Mouse (Mus musculus): ENCODE measurements at regions not wholly inside any gene's neighbourhood (a gene's known extent, or its start where the extent isn't known, plus 50 kb on each side); places are given as distances from the start of the nearest gene placed in this dataset.

DNA sequence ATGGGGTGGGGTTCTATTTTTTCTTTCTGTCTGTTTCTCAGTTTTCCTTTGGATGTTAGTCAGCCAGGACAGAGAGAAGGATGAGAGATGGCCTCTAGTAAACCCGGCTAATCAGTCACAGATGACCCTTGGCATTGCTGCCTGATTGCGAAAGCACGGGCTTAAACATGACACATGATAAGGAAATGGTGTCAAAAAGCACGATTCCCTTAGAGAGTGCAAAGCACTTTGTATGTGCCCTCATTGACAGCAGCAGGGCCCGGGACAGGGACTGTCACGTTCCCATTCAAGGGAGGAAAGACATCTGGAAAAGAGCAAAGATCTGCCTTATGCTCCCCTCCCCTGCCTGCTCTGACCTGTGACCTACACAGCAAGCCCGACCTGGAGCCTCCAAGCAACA, 234.1 kb downstream of the Foxo1 start:
- no peak for ATAC-seq (ENCODE audit: insufficient number of reproducible peaks, insufficient read depth, low FRiP score, low TSS enrichment, low read depth)
- no peak overlapping the region for H3K4me3 ChIP-seq (replicated peaks)

DNA sequence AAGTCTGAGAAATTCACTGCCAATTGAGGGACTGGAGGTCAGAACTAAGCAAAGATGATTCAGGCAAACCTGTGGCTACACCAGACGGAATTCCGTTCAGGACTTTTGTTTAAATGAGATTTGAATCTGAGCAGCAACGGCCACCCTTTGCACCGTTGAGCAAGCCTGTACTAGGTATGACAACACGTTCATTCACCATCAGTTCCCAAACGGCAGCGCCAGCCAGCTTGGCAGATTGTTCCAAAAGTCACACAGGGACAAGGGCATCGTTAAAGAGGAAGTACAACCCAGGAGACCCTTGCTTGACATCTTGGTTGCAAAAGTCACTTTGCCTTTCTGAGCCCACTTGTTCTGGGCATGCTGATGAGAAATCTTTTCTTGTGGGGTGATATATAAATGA, 233.5 kb downstream of the Foxo1 start:
- 90% methylated on average over 8 of the region's 8 CpGs for WGBS

More for the DNA sequence above, 234.1 kb downstream of the Foxo1 start:
- no peaks in the 10 kb centered on the region for H3K4me1 ChIP-seq (replicated peaks)
- no peak overlapping the region for H3K27ac ChIP-seq
- H3K9ac ChIP-seq (replicated peaks), result no peak overlapping the region
- no peaks in the 10 kb centered on the region for H3K9me3 ChIP-seq
- H3K36me3 ChIP-seq, result no peaks in the 10 kb centered on the region
- 20% methylated on average over 7 of the region's 7 CpGs for WGBS
- no peak overlapping the region for H3K4me2 ChIP-seq
- no peaks in the 10 kb centered on the region for H3K27me3 ChIP-seq

DNA sequence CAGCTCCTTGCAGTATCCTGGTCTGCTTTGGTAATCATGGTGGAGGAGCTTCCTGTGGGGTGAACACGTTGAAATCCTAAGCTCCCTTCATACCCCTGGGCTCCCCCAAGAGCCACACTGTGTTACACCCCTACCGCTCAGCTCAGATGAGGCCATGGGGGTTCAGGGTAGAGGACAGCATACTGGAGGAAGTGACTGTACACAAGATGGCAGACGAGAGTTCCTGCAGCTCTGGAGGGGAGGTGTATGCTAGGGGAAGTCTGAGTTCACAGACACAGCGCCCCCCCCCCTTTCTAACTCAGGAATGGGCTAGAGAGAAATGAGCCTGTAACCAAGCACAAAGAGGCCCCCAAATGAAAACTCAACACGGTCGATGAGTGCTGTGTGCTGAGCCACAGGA, 231.9 kb downstream of the Foxo1 start:
- no peaks in the 10 kb centered on the region for H3K36me3 ChIP-seq
- 82% methylated on average over 6 of the region's 6 CpGs for WGBS
- H3K4me3 ChIP-seq (replicated peaks), result no peak overlapping the region
- no peak overlapping the region for H3K9ac ChIP-seq (replicated peaks)
- H3K9me3 ChIP-seq, result no peaks in the 10 kb centered on the region
- H3K27me3 ChIP-seq, result no peaks in the 10 kb centered on the region
- no peaks in the 10 kb centered on the region for H3K4me1 ChIP-seq (replicated peaks)
- no peak for ATAC-seq (ENCODE audit: insufficient number of reproducible peaks, insufficient read depth, low FRiP score, low TSS enrichment, low read depth)
- H3K4me2 ChIP-seq, result no peak overlapping the region
- H3K27ac ChIP-seq, result no peak overlapping the region

More for the DNA sequence above, 233.5 kb downstream of the Foxo1 start:
- H3K36me3 ChIP-seq, result no peaks in the 10 kb centered on the region
- H3K4me3 ChIP-seq (replicated peaks), result no peak overlapping the region
- no peaks in the 10 kb centered on the region for H3K4me1 ChIP-seq (replicated peaks)
- no peak for ATAC-seq (ENCODE audit: insufficient number of reproducible peaks, insufficient read depth, low FRiP score, low TSS enrichment, low read depth)
- no peaks in the 10 kb centered on the region for H3K9me3 ChIP-seq
- no peak overlapping the region for H3K9ac ChIP-seq (replicated peaks)
- H3K4me2 ChIP-seq, result no peak overlapping the region
- H3K27ac ChIP-seq, result no peak overlapping the region
- H3K27me3 ChIP-seq, result no peaks in the 10 kb centered on the region

DNA sequence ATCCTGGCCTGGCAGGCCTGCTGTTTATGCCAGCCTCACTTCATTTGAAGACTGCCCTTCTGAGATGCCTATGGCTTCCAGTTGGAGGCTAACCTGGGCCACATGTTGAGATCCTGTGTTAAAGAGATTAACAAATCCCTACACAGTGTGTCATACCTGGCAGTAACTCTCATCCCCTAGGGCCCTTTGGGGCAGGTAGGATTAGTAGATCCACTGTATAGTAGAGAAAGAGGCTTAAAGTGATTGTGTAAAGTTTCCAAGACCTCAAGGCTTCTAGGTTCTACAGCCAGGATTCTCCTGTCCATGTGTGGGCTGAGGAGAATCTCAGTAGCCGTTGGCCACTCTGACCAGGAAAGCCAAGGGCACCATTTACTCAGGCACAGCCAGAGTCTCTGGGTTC, 231.4 kb downstream of the Foxo1 start:
- no peak overlapping the region for H3K9ac ChIP-seq (replicated peaks)

DNA sequence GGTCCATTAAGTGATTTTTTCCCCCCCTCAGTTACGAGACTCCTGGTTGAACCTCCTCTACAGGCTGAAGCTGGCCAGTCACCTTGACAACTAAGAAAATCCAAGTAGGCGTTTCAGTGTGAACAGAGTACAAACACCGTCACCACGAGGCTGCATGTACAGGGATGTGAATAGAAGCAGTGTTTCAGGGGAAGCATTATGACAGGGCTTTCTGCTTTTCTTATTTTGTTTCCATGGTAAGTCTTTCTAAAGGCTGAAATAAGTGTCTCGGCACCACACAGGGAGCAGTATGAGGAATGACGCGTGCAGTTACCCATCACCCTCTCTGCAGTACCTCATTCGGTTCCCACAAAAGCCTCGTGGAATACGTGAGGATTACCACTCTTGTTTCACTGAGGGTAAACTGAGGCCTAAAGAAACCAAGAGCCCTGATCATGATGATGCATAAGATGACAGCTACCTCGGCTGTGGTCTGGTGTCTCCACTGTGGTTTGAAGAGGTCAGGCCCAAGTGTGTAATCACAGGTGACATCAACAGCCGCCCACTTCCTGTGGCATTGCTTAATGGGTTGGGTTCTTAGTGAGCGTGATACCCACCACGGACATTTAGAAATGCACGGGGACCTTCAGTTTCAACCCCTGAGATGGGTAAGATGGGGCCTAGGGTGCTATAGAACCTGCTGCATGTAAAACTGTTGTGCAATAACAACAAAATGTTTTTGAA, 230.5 kb downstream of the Foxo1 start:
- no peaks in the 10 kb centered on the region for H3K36me3 ChIP-seq
- no peaks in the 10 kb centered on the region for H3K9me3 ChIP-seq
- WGBS, result 87% methylated on average over 15 of the region's 15 CpGs
- H3K4me1 ChIP-seq (replicated peaks), result no peaks in the 10 kb centered on the region
- no peak overlapping the region for H3K27ac ChIP-seq
- no peak overlapping the region for H3K4me2 ChIP-seq
- H3K27me3 ChIP-seq, result no peaks in the 10 kb centered on the region
- no peak overlapping the region for H3K4me3 ChIP-seq (replicated peaks)
- H3K9ac ChIP-seq (replicated peaks), result no peak overlapping the region
- ATAC-seq (ENCODE audit: insufficient number of reproducible peaks, insufficient read depth, low FRiP score, low TSS enrichment, low read depth), result no peak

More for the DNA sequence above, 231.4 kb downstream of the Foxo1 start:
- ATAC-seq (ENCODE audit: insufficient number of reproducible peaks, insufficient read depth, low FRiP score, low TSS enrichment, low read depth), result no peak
- Histone ChIP-seq H3K4me3 (replicated peaks) (no peak overlapping the region), H3K27me3 (no peaks in the 10 kb centered on the region), H3K9me3 (no peaks in the 10 kb centered on the region), H3K36me3 (no peaks in the 10 kb centered on the region), H3K4me2 (no peak overlapping the region), H3K4me1 (replicated peaks) (no peaks in the 10 kb centered on the region), H3K27ac (no peak overlapping the region)
- 93% methylated on average over 1 of the region's 1 CpGs for WGBS

DNA sequence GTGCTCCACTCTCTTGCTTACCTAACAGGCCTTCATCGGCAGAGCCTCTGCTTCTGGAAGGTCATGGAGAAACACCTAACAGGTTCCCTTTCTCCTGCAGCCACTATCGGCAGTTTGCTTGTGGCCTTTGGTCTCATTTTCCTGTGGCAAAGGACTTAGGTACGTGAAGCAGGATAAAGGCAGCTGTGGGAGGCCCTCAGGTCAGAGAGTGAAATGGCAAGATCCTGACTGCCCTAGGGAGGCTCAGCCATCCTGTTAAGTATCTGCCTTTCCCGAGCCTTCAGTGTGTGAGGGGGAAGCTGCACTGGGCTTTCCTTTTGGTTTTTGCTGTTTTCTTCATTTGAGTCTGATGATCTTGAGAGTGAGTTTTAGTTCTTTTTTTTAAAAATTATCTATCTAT, 228.8 kb downstream of the Foxo1 start:
- H3K4me2 ChIP-seq, result no peak overlapping the region
- H3K9me3 ChIP-seq, result no peaks in the 10 kb centered on the region
- H3K4me1 ChIP-seq (replicated peaks), result no peaks in the 10 kb centered on the region
- H3K27me3 ChIP-seq, result no peaks in the 10 kb centered on the region
- ATAC-seq (ENCODE audit: insufficient number of reproducible peaks, insufficient read depth, low FRiP score, low TSS enrichment, low read depth), result no peak
- H3K9ac ChIP-seq (replicated peaks), result no peak overlapping the region
- no peaks in the 10 kb centered on the region for H3K36me3 ChIP-seq
- H3K4me3 ChIP-seq (replicated peaks), result no peak overlapping the region
- WGBS, result 75% methylated on average over 4 of the region's 4 CpGs
- no peak overlapping the region for H3K27ac ChIP-seq

DNA sequence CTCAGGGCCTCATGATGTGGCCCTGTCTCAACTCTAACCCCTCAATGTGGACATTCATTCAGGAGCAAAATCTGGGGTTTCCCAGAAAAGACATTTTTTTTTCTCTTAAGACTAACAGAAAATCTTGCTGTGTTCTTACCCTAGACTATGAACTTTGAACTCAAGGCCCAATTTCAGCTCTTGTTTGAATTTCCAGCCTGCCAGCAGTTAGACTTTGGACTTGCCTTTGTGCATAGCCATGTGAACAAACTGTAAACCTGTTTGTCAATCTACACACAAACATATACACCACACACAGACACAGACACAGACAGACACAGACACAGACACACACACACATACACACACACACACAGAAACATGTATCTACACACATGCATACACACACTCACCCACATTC, 227.3 kb downstream of the Foxo1 start:
- H3K9ac ChIP-seq (replicated peaks), result no peak overlapping the region

DNA sequence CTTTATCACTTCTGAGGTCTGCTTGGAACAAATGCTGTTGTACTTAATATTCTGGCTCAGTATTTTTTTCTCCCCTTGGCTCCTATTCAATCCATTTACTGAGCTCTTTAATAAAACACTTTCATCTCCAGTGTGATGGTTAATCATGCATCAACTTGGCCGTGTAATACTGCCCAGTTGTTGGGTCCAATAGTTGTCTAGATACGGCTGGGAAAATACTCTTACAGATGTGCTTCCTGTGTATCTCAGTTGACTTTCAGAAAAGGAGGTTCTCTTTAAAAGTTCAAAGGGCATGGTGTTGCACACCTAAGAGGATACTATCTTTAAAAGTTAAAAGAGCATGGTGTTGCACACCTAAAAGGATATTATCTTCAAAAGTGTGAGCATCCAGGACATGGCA, 226.8 kb downstream of the Foxo1 start:
- Histone ChIP-seq H3K4me1 (replicated peaks) (no peaks in the 10 kb centered on the region), H3K9me3 (no peaks in the 10 kb centered on the region), H3K27ac (no peak overlapping the region), H3K4me3 (replicated peaks) (no peak overlapping the region), H3K36me3 (no peaks in the 10 kb centered on the region), H3K9ac (replicated peaks) (no peak overlapping the region), H3K27me3 (no peaks in the 10 kb centered on the region), H3K4me2 (no peak overlapping the region)
- WGBS, result 72% methylated on average over 2 of the region's 2 CpGs
- no peak for ATAC-seq (ENCODE audit: insufficient number of reproducible peaks, insufficient read depth, low FRiP score, low TSS enrichment, low read depth)

More for the DNA sequence above, 227.3 kb downstream of the Foxo1 start:
- no peaks in the 10 kb centered on the region for H3K4me1 ChIP-seq (replicated peaks)
- no peak for ATAC-seq (ENCODE audit: insufficient number of reproducible peaks, insufficient read depth, low FRiP score, low TSS enrichment, low read depth)
- no peak overlapping the region for H3K4me3 ChIP-seq (replicated peaks)
- no peaks in the 10 kb centered on the region for H3K36me3 ChIP-seq
- no peak overlapping the region for H3K4me2 ChIP-seq
- no peaks in the 10 kb centered on the region for H3K9me3 ChIP-seq
- no peak overlapping the region for H3K27ac ChIP-seq
- no peaks in the 10 kb centered on the region for H3K27me3 ChIP-seq

DNA sequence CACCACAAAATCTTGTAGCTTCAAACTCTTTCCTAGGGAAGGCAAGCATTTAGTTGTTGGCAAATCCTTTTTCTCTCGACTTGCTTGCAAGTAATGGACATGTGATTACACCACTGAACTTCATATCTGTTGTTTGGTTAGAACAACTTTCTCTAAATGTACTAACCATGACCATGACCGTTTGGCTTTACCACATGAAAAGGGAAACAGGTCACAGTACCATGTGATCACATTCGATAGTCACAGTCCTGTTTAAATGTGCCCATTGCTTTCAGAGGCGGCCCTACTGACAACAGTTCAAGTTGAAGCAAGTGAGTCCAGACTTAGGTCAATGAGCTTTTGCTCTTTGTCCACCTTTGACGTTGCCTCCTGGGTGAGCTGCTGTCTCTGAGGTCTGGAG, 211.1 kb downstream of the Foxo1 start:
- ATAC-seq (ENCODE audit: insufficient number of reproducible peaks, insufficient read depth, low FRiP score, low TSS enrichment, low read depth), result no peak
- no peaks in the 10 kb centered on the region for H3K9me3 ChIP-seq
- no peak overlapping the region for H3K9ac ChIP-seq (replicated peaks)
- no peaks in the 10 kb centered on the region for H3K27me3 ChIP-seq
- H3K27ac ChIP-seq, result no peak overlapping the region
- H3K36me3 ChIP-seq, result no peaks in the 10 kb centered on the region
- H3K4me3 ChIP-seq (replicated peaks), result no peak overlapping the region
- WGBS, result 83% methylated on average over 5 of the region's 5 CpGs
- H3K4me1 ChIP-seq (replicated peaks), result no peaks in the 10 kb centered on the region
- no peak overlapping the region for H3K4me2 ChIP-seq

DNA sequence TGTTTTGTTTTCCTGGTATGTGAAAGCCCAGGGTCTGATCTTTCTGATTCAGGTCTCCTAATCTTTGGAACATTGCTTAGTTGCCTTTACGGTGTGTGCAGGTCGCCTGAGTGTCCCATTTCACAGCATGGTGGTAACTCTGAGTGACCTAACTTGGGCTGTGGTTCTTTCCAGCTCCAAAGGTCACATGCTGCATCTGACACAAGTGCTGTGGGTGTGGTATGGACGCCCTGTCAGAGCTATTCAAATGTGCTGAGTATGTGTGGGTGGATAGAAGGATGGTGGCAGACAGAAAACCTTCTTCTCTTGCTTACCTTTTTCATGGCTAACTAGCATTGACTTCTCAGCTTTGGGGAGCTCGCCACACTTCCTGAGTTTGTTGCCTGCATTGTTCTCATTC, 201.8 kb downstream of the Foxo1 start:
- WGBS, result 80% methylated on average over 4 of the region's 4 CpGs

DNA sequence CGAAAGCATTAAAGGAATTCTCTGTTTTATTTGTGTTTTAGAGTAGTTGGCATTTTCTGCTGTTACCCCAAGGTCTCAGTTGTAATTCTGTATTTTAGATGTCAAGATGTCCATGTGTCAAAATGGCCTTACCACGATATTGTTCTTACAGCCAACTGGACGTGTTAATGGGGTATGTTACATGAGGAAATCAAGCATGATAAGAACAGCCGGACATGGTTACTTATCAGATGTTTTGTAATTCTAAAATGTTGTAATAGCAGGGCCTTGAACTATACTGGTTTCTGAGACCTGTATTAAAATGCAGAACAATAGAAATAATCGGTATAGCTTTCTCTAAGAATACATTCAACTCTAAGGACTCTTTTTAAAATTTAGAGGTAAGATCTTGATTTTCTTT, 201.3 kb downstream of the Foxo1 start:
- H3K9me3 ChIP-seq, result peaks cover 16% of the 10 kb centered on the region
- no peak overlapping the region for H3K4me3 ChIP-seq (replicated peaks)
- 92% methylated on average over 5 of the region's 5 CpGs for WGBS
- no peak overlapping the region for H3K27ac ChIP-seq
- H3K4me2 ChIP-seq, result no peak overlapping the region
- no peaks in the 10 kb centered on the region for H3K27me3 ChIP-seq
- no peak overlapping the region for H3K9ac ChIP-seq (replicated peaks)
- no peak for ATAC-seq (ENCODE audit: insufficient number of reproducible peaks, insufficient read depth, low FRiP score, low TSS enrichment, low read depth)
- H3K4me1 ChIP-seq (replicated peaks), result peaks cover 3% of the 10 kb centered on the region
- no peaks in the 10 kb centered on the region for H3K36me3 ChIP-seq

More for the DNA sequence above, 201.8 kb downstream of the Foxo1 start:
- no peak overlapping the region for H3K4me3 ChIP-seq (replicated peaks)
- no peaks in the 10 kb centered on the region for H3K36me3 ChIP-seq
- no peaks in the 10 kb centered on the region for H3K27me3 ChIP-seq
- no peak overlapping the region for H3K4me2 ChIP-seq
- no peak overlapping the region for H3K9ac ChIP-seq (replicated peaks)
- no peak overlapping the region for H3K27ac ChIP-seq
- peaks cover 3% of the 10 kb centered on the region for H3K4me1 ChIP-seq (replicated peaks)
- no peak for ATAC-seq (ENCODE audit: insufficient number of reproducible peaks, insufficient read depth, low FRiP score, low TSS enrichment, low read depth)
- H3K9me3 ChIP-seq, result peaks cover 16% of the 10 kb centered on the region

DNA sequence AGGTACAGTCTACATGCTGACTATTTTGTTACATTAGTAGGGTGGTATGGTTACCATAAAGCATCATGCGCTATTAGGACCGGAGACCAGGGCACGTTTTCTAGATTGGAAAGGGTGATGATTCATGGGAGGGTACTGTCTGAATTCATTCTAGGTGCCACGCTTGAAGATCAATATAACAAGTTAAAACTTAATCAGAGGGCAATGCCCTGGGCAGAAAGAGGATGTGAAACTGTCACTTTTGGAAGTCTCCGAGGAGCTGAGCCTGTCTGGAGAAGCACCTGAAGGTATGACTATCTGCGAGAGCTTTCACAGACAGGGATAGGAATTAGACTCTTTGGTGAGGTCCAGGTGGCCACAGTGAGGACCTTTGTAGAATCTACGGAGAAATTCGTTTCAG, 200.2 kb downstream of the Foxo1 start:
- Histone ChIP-seq H3K4me3 (replicated peaks) (no peak overlapping the region), H3K27ac (no peak overlapping the region), H3K4me2 (no peak overlapping the region), H3K36me3 (no peaks in the 10 kb centered on the region), H3K9ac (replicated peaks) (no peak overlapping the region), H3K4me1 (replicated peaks) (peaks cover 6% of the 10 kb centered on the region), H3K9me3 (peaks cover 16% of the 10 kb centered on the region), H3K27me3 (no peaks in the 10 kb centered on the region)
- WGBS, result 93% methylated on average over 8 of the region's 8 CpGs
- no peak for ATAC-seq (ENCODE audit: insufficient number of reproducible peaks, insufficient read depth, low FRiP score, low TSS enrichment, low read depth)
